Mouse (Mus musculus): ENCODE data around the gene Glra1. TPM values are rescaled to one million over a fixed set of nuclear protein-coding genes. Genes with fewer than 3 reads are reported as not detected.

Glra1 gene
- polyA plus RNA-seq, 1 experiment from 2014 or later, result not detected

GRCm38 (mm10) chr11:55533378-55533777 is 74.6 kb downstream of the Glra1 start:
- Histone ChIP-seq H3K4me3 (ENCODE audit: low read depth, low read length) (no peak overlapping the region), H3K27ac (ENCODE audit: low read depth, low read length) (no peak overlapping the region), H3K36me3 (ENCODE audit: control insufficient read depth, insufficient read depth) (no peaks in the 10 kb centered on the region), H3K9ac (ENCODE audit: low read depth, low read length) (no peak overlapping the region), H3K4me1 (replicated peaks; ENCODE audit: control insufficient read depth, insufficient read depth, low read length) (no peaks in the 10 kb centered on the region), H3K27me3 (replicated peaks; ENCODE audit: control insufficient read depth, insufficient read depth, low read length) (no peaks in the 10 kb centered on the region), H3K4me2 (replicated peaks; ENCODE audit: low read depth) (no peak overlapping the region), H3K9me3 (ENCODE audit: control insufficient read depth) (no peaks in the 10 kb centered on the region)
- no peak for TF ChIP-seq CTCF (IDR thresholded peaks at IDR 0.05; ENCODE audit: low read depth)
- ATAC-seq, result no peak
- WGBS, result 64% methylated on average over 5 of the region's 5 CpGs

GRCm38 (mm10) chr11:55530741-55531140 is 77.3 kb downstream of the Glra1 start:
- WGBS, result 82% methylated on average over 7 of the region's 7 CpGs
- H3K9ac ChIP-seq (ENCODE audit: low read depth, low read length), result no peak overlapping the region
- no peak for ATAC-seq

DNA sequence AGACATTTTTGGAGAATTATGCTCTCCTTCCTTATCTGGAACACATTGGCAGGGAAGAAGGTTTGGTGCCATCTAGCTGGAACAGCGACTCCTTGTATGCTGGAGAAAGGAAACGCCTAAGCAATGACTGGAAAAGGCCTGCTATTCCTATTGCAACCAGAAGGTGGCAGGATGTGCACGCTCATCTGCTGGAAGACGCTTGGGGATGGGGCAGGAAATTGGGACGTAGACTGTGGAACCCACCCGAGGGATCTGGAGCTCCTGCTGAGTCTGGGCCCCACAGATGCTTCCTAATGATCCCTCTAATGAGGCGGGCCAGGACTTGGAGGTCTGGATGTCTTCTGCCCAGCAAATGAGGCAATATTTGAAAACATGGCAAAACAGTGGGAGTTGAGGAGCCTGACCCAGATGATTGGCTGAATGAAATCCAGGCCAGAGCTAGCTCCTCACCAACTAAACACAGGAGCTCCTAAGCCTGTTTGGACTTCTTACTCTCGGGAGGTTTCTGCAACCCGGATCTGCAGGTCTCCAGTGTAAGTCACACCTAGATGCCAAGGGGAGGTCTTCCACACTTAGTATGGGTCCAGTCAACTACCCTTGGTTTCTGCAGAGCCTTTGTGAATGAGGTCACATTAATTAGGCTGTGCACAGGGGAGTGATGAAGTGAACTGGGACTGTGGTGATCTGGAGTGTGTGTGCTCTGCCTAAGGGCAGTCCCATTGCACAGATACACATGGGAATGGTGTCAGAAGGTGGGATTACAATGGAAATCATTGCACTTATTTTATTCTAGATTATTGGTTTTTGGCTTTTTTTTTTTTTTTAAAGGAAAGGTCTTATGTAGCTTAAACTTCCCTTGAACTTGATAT is 89.0 kb downstream of the Glra1 start:
- ATAC-seq, result no peak
- Histone ChIP-seq H3K9me3 (ENCODE audit: control insufficient read depth) (no peaks in the 10 kb centered on the region), H3K4me2 (replicated peaks; ENCODE audit: low read depth) (no peak overlapping the region), H3K4me3 (ENCODE audit: low read depth, low read length) (no peak overlapping the region), H3K36me3 (ENCODE audit: control insufficient read depth, insufficient read depth) (no peaks in the 10 kb centered on the region), H3K27me3 (replicated peaks; ENCODE audit: control insufficient read depth, insufficient read depth, low read length) (no peaks in the 10 kb centered on the region), H3K27ac (ENCODE audit: low read depth, low read length) (no peak overlapping the region), H3K4me1 (replicated peaks; ENCODE audit: control insufficient read depth, insufficient read depth, low read length) (no peaks in the 10 kb centered on the region), H3K9ac (ENCODE audit: low read depth, low read length) (no peak overlapping the region)
- TF ChIP-seq CTCF (IDR thresholded peaks at IDR 0.05; ENCODE audit: low read depth), result peak; percentile 97
- WGBS, result 5% methylated on average over 9 of the region's 9 CpGs

More at GRCm38 (mm10) chr11:55530741-55531140, 77.3 kb downstream of the Glra1 start:
- Histone ChIP-seq H3K27me3 (replicated peaks; ENCODE audit: control insufficient read depth, insufficient read depth, low read length) (no peaks in the 10 kb centered on the region), H3K4me2 (replicated peaks; ENCODE audit: low read depth) (no peak overlapping the region), H3K4me1 (replicated peaks; ENCODE audit: control insufficient read depth, insufficient read depth, low read length) (no peaks in the 10 kb centered on the region), H3K4me3 (ENCODE audit: low read depth, low read length) (no peak overlapping the region), H3K27ac (ENCODE audit: low read depth, low read length) (no peak overlapping the region), H3K36me3 (ENCODE audit: control insufficient read depth, insufficient read depth) (no peaks in the 10 kb centered on the region), H3K9me3 (ENCODE audit: control insufficient read depth) (no peaks in the 10 kb centered on the region)
- no peak for TF ChIP-seq CTCF (IDR thresholded peaks at IDR 0.05; ENCODE audit: low read depth)

DNA sequence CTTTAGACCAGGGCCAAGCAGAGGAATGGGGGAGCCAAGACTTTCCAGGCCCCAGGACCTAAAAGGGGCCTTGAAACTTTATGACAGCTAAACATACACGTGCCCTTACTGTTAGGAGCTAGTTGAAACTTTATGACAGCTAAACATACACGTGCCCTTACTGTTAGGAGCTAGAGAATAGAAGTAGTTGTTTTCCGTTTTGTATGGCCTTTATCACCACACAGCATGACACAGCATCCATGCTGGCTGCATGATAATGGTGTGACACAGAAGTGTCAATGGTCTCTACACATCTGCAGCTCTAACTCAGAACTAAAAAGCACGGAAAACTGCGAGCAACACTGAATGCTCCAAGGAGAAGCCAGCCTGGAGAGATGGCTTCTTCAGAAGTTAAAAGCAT is 90.3 kb downstream of the Glra1 start:
- Histone ChIP-seq H3K4me1 (replicated peaks; ENCODE audit: control insufficient read depth, insufficient read depth, low read length) (no peaks in the 10 kb centered on the region), H3K36me3 (ENCODE audit: control insufficient read depth, insufficient read depth) (no peaks in the 10 kb centered on the region), H3K27ac (ENCODE audit: low read depth, low read length) (no peak overlapping the region), H3K4me2 (replicated peaks; ENCODE audit: low read depth) (no peak overlapping the region), H3K27me3 (replicated peaks; ENCODE audit: control insufficient read depth, insufficient read depth, low read length) (no peaks in the 10 kb centered on the region), H3K9ac (ENCODE audit: low read depth, low read length) (no peak overlapping the region), H3K9me3 (ENCODE audit: control insufficient read depth) (no peaks in the 10 kb centered on the region), H3K4me3 (ENCODE audit: low read depth, low read length) (no peak overlapping the region)
- WGBS, result 60% methylated on average over 5 of the region's 5 CpGs
- no peak for TF ChIP-seq CTCF (IDR thresholded peaks at IDR 0.05; ENCODE audit: low read depth)
- ATAC-seq, result no peak

DNA sequence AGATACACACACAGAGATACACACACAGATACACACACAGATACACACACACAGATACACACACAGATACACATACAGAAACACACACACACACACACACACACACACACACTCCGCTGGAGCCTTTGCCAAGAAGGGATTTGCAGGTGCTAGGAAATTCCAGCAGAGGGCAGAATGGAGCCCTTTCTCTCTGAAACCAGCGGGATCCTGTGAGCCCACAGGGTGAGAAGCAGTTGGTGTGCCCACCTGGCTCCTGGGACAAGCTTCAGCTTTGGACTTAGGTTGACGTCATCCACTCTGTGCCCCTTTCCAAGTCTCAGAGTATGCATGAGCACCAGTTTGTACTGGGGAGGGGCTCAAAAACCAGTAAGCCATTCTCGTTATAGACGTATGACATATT is 96.6 kb downstream of the Glra1 start:
- ATAC-seq, result no peak
- no peak overlapping the region for H3K27ac ChIP-seq (ENCODE audit: low read depth, low read length)
- H3K9ac ChIP-seq (ENCODE audit: low read depth, low read length), result no peak overlapping the region
- H3K4me3 ChIP-seq (ENCODE audit: low read depth, low read length), result no peak overlapping the region
- no peaks in the 10 kb centered on the region for H3K36me3 ChIP-seq (ENCODE audit: control insufficient read depth, insufficient read depth)
- no peaks in the 10 kb centered on the region for H3K4me1 ChIP-seq (replicated peaks; ENCODE audit: control insufficient read depth, insufficient read depth, low read length)
- no peaks in the 10 kb centered on the region for H3K9me3 ChIP-seq (ENCODE audit: control insufficient read depth)
- H3K4me2 ChIP-seq (replicated peaks; ENCODE audit: low read depth), result no peak overlapping the region
- TF ChIP-seq CTCF (IDR thresholded peaks at IDR 0.05; ENCODE audit: low read depth), result peak; percentile 63
- H3K27me3 ChIP-seq (replicated peaks; ENCODE audit: control insufficient read depth, insufficient read depth, low read length), result no peaks in the 10 kb centered on the region
- 59% methylated on average over 5 of the region's 5 CpGs for WGBS

DNA sequence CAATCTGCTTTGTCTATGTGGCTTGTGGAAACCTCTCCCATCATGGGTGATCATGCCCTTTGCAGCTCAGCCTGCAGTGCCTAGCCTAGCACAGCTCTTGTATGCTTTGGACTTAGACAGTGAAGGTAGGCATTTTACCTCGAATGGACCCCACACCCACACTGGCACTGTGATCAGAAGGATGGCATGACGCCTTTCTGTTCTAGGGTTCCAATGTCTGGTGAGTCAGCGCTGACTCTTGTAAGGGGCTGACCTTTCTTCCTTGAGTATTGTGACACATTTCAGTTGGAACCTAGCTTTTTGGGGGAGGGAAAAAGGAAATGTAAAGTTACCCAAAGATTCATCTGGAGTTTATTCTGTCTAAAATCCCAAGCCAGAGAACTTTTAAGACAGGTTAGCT is 102.5 kb downstream of the Glra1 start:
- H3K27ac ChIP-seq (ENCODE audit: low read depth, low read length), result no peak overlapping the region
- WGBS, result 87% methylated on average over 3 of the region's 3 CpGs
- no peaks in the 10 kb centered on the region for H3K9me3 ChIP-seq (ENCODE audit: control insufficient read depth)
- no peak overlapping the region for H3K4me2 ChIP-seq (replicated peaks; ENCODE audit: low read depth)
- H3K4me1 ChIP-seq (replicated peaks; ENCODE audit: control insufficient read depth, insufficient read depth, low read length), result no peaks in the 10 kb centered on the region
- H3K36me3 ChIP-seq (ENCODE audit: control insufficient read depth, insufficient read depth), result peaks cover 24% of the 10 kb centered on the region
- ATAC-seq, result no peak
- no peak overlapping the region for H3K4me3 ChIP-seq (ENCODE audit: low read depth, low read length)
- H3K27me3 ChIP-seq (replicated peaks; ENCODE audit: control insufficient read depth, insufficient read depth, low read length), result no peaks in the 10 kb centered on the region
- TF ChIP-seq CTCF (IDR thresholded peaks at IDR 0.05; ENCODE audit: low read depth), result no peak
- no peak overlapping the region for H3K9ac ChIP-seq (ENCODE audit: low read depth, low read length)
